14 mouse cellular contexts compared by ENCODE assay signal in the genomic region with DNA sequence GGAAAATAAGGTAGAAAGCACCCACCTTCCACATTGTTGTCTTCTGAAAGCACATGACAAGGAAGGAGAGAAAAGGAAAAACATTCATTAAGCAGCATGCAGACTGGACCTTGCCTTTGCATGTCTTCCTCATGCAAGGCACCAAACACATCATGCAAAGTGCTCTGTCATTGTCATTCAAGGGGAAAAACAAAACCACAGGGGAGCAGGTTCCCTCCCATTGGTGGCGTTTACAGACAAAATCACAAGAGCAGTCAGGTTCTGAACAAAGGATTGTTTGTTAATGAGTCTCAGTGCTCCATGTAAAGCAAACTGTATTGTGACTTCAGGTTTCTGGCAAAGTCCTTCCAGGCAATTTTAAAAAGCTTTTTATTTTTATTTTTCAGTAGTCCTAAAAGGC.
DNase-seq lines count a peak whose midpoint lies in the region; ATAC-seq and TF ChIP-seq lines count a peak whose summit lies in the region.
"Had no signal": no experiment of that assay in that cellular context is flagged by ENCODE, and none has a peak within 500 bp of the region (broad histone marks: within the 10 kb centered on the region; RNA-seq: fewer than 3 reads in every experiment).

No protein-coding gene starts in this region.

- no peaks in the 10 kb centered on the region for H3K9me3 ChIP-seq in neural tube, embryonic 11.5 days (ENCODE audit: control insufficient read depth, low read length)
- no peaks in the 10 kb centered on the region for H3K9me3 ChIP-seq in megakaryocyte, embryonic 14.5 days
- H3K9me3 ChIP-seq: G1E had no signal

- H3K4me2 ChIP-seq in neural tube, embryonic 11.5 days (ENCODE audit: low read depth), result no peak overlapping the region
- H3K4me2 ChIP-seq: heart, embryonic 11.5 days had no signal

- ATAC-seq in neural tube, embryonic 11.5 days (ENCODE audit: insufficient read depth, low FRiP score, low TSS enrichment), result peak; percentile 42; the same call in 1 of the 2 replicates

- intact Hi-C loops in gastrocnemius, adult 2 months (cut with DNase I), result no loop called here

- H3K27me3 ChIP-seq in neural tube, embryonic 11.5 days (ENCODE audit: control insufficient read depth, insufficient read depth, low read length), result no peaks in the 10 kb centered on the region
- no peaks in the 10 kb centered on the region for H3K27me3 ChIP-seq in megakaryocyte, embryonic 14.5 days (replicated peaks)

- no peaks in the 10 kb centered on the region for H3K36me3 ChIP-seq in neural tube, embryonic 11.5 days (ENCODE audit: control insufficient read depth, insufficient read depth, low read length)
- no peaks in the 10 kb centered on the region for H3K36me3 ChIP-seq in megakaryocyte, embryonic 14.5 days (replicated peaks; ENCODE audit: low read length)
- H3K36me3 ChIP-seq: G1E had no signal

- no peak for TF ChIP-seq CTCF in gastrocnemius, adult 2 months (IDR thresholded peaks at IDR 0.05)

- no peak overlapping the region for H3K27ac ChIP-seq in neural tube, embryonic 11.5 days (ENCODE audit: low read depth, low read length)
- no peak overlapping the region for H3K27ac ChIP-seq in gastrocnemius, adult 2 months
- H3K27ac ChIP-seq: liver, embryonic 14.5 days had no signal

- 6% methylated on average over 1 of the region's 1 CpGs for WGBS in neural tube, embryonic 11.5 days

- DNase-seq in neural tube, embryonic 11.5 days (ENCODE audit: low spot score), result peak; percentile 30
- DNase-seq in neural tube, embryonic 10.5 days (ENCODE audit: extremely low spot score, low spot score), result no peak
- peak; percentile 10 for DNase-seq in c-Kit-positive CD71-negative TER-119-negative erythroid progenitor cells, embryonic 14.5 days (ENCODE audit: low read depth)
- DNase-seq in gastrocnemius, adult 2 months, result no peak
- DNase-seq in right cerebral cortex, postnatal 10 days (ENCODE audit: low spot score in 2 of 2), result no peak
- DNase-seq in kidney, adult 11 months, result no peak
- DNase-seq: adrenal gland, postnatal 10 days; cerebellum, adult 8-10 months; kidney, postnatal 4 days; thymus, postnatal 25 days had no signal

- no peak overlapping the region for H3K9ac ChIP-seq in neural tube, embryonic 11.5 days (ENCODE audit: low read length)
- H3K9ac ChIP-seq: liver, embryonic 14.5 days had no signal

- no peaks in the 10 kb centered on the region for H3K4me1 ChIP-seq in neural tube, embryonic 11.5 days (ENCODE audit: control insufficient read depth, insufficient read depth, low read length)
- peaks cover 8% of the 10 kb centered on the region for H3K4me1 ChIP-seq in megakaryocyte, embryonic 14.5 days

- no peak overlapping the region for H3K4me3 ChIP-seq in neural tube, embryonic 11.5 days (ENCODE audit: low read depth, low read length)
- H3K4me3 ChIP-seq in megakaryocyte, embryonic 14.5 days (replicated peaks), result peak overlapping the region; percentile 64
- no peak overlapping the region for H3K4me3 ChIP-seq in gastrocnemius, adult 2 months

Comparison
In these comparisons a context has a peak if more than half of its experiments do, and no peak if none do; other contexts are left out.
1. DNase-seq: peak in neural tube, embryonic 11.5 days (single experiment) and c-Kit-positive CD71-negative TER-119-negative erythroid progenitor cells, embryonic 14.5 days (single experiment); none in neural tube, embryonic 10.5 days (single experiment), gastrocnemius, adult 2 months (single experiment), right cerebral cortex, postnatal 10 days (0 of 2) and kidney, adult 11 months (single experiment).